Mouse (Mus musculus) left cerebral cortex, adult 8-10 months (tissue): ENCODE measurements around the gene Etnk1. TPM values are rescaled to one million over a fixed set of nuclear protein-coding genes. Genes with fewer than 3 reads are reported as not detected.

Source experiments
- total RNA-seq, 4 experiments: library from RNA; stranded (reverse); gene quantifications; 2 replicates each; pipeline ENCODE4 v1.2.4; 2022

The Etnk1 gene
- total RNA-seq, 4 experiments from 2014 or later, result 175 to 192 (median 181) TPM

Other genes with a start within 250 kb of the Etnk1 start
- gene St8sia1, start 202.8 kb upstream of the Etnk1 start, total RNA-seq, result 10 to 100 TPM; 29.4 to 41.0 (median 34.8) TPM
- 10 to 100 TPM; 91.6 to 96.6 (median 95.4) TPM for gene C2cd5, start 67.1 kb upstream of the Etnk1 start, total RNA-seq